Mouse (Mus musculus): ENCODE results near the gene Efr3b. TPM values are rescaled to one million over a fixed set of nuclear protein-coding genes. Genes with fewer than 3 reads are reported as not detected.

Gene Efr3b
- 3.2 and 4.6 TPM in 2 replicates for polyA plus RNA-seq (2012; ENCODE audit: insufficient read depth, insufficient read length, missing spikeins)

DNA sequence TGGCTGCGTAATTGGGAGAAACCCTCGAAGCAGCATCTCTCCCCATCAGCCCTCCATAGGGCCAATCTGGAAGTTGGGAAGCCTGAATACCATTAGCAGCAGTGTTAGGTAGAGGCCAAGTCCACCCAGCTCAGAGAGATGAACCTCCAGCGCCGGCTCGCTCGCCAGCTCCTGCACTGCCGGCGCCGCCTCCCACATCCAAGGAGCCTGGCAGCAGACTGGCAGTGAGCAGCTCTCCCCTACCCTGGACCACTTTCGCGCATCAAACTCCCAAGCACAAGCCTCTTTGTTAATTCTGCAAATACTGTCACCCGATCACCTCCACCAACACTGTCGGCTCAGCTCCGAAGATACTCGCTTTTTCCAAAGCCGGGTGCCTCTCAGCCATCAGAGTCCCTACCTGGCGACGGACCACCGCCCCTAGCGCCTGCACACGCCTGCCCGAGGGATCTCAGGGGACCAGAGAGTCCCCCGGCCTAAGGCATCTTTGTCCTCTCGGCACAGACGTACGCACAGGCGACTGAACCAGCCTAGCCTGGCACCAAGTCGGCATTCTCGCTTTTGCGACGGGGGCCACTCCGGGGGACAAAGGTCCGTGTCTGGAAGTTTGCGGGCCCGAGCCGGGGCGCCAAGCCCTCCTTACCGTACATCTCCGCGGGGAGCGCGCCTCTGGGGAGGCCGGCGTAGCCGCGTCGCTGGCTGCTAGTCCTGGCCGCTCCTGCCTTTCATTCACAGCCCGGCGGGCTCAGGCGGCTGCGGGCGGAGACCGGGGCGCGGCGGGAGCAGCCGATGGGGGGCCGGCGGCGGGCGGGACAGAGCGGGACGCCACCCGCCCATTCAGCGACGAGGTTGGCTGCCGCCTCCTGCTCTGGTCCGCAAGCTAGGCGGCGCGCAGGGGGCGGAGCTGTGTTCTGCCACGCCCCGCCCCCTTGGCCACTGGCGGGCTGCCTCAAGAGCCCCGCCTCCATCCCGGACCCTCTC, at the start of gene Efr3b:
TSS of gene Efr3b (minus strand) at position 855 of the 981 bp plus-strand sequence.
- Histone ChIP-seq H3K27ac (ENCODE audit: insufficient read depth, low read depth, low read length) (no peak within 1 kb of the TSS), H3K4me3 (ENCODE audit: insufficient read depth, low read length) (peak within 1 kb of the TSS; percentile 72), H3K4me1 (ENCODE audit: control insufficient read depth, insufficient read depth, low read length) (peaks cover 7% of the 10 kb centered on the region)
- TF ChIP-seq CTCF (IDR thresholded peaks at IDR 0.05; ENCODE audit: low read depth, low read length) (no peak), POLR2A (IDR thresholded peaks at IDR 0.05; ENCODE audit: borderline replicate concordance, low read depth, low read length) (no peak)

DNA sequence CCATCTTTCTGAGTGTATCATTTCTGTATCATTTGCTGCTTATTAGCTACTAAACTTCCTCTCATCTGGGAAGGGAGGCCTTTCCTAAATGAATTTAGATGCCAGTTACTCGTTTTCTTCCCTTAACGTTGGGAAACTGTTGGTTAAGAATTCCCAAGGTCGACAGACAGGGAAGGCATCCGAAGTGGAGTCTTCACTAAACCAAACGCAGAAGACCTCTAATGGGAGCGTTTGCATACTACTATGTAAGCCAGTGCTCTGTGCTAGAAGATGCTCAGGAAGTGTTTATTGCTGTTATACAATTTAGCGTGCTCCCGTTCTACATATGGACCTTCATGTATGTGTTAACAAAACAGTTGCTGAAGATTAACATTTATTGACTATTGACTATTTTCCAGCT, 44.7 kb upstream of the Efr3b start:
- Histone ChIP-seq H3K4me1 (ENCODE audit: control insufficient read depth, insufficient read depth, low read length) (peaks cover 9% of the 10 kb centered on the region; the same call in 1 of the 2 replicates), H3K4me3 (ENCODE audit: insufficient read depth, low read length) (no peak overlapping the region), H3K27ac (ENCODE audit: insufficient read depth, low read depth, low read length) (no peak overlapping the region)
- no peak for TF ChIP-seq POLR2A (IDR thresholded peaks at IDR 0.05; ENCODE audit: borderline replicate concordance, low read depth, low read length)
- TF ChIP-seq CTCF (IDR thresholded peaks at IDR 0.05; ENCODE audit: low read depth, low read length): no peak

DNA sequence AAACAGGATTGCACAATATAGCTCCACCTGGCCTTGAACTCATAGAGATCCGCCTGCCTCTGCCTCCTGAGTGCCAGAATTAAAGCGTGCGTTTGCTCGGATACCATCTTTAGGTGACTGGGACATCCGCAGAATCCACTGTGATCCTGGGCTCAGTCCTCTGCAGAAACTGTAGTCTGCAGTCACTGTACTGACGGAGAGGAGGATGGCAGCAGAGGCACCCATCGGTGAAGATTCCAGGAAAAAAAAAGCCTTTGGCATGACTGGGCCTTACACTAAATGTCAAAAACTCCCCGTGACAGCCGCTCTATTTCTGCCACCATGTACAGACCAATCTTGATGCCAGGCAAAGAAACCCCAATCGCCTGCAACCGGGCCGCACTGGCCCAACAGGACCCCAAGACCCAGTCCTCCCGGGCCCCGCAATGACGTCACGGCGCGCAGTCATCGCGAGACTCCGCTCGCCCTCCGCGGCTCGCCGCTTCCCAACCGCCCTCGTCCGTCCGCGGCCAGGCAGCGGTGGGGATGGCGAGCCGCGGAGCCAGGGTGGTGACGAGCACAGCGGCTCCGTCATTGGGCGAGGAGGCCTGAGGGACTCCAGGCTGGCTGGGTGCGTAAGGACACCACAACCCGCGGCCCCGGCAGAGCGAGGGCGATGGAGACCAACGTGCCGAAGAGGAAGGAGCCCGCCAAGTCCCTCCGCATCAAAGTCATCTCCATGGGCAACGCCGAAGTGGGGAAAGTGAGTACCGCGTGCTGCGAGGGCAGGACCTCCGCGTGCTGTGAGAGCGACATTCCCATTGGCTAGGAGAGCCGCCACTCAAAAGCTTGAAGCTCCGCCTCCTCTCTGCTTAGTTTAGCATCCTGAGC, 43.7 kb upstream of the Efr3b start, which contains the start of gene Dnajc27:
TSS of gene Dnajc27 (plus strand) at position 452 of the 870 bp plus-strand sequence.
- Histone ChIP-seq H3K4me3 (ENCODE audit: insufficient read depth, low read length) (peak within 1 kb of the TSS; percentile 79), H3K4me1 (ENCODE audit: control insufficient read depth, insufficient read depth, low read length) (peaks cover 9% of the 10 kb centered on the region; the same call in 1 of the 2 replicates), H3K27ac (ENCODE audit: insufficient read depth, low read depth, low read length) (peak within 1 kb of the TSS; percentile 82)
- TF ChIP-seq POLR2A (IDR thresholded peaks at IDR 0.05; ENCODE audit: borderline replicate concordance, low read depth, low read length): 0 out of 2 replicates have a peak, but pooled peaks have one; percentile 27
- no peak for TF ChIP-seq CTCF (IDR thresholded peaks at IDR 0.05; ENCODE audit: low read depth, low read length)

DNA sequence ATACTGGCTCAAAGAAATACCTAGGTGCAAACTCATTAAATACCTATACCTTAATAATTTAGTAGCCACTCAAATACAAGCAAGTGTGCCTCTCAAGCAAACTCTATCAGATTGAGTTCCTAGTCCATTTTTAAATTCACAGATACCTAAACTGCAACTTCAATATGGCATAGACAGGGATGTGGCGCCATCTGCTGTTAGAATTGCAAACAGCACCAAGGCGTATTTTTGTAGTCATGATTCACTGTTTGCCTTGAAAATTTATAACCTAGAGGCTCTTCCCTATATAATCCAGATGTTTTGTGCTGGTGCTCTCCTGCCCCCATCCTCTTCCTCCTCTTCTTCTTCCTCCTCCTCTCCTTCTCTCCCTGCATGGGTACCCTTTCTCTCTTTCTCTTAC, 41.6 kb upstream of the Efr3b start:
- Histone ChIP-seq H3K4me3 (ENCODE audit: insufficient read depth, low read length) (no peak overlapping the region), H3K27ac (ENCODE audit: insufficient read depth, low read depth, low read length) (no peak overlapping the region), H3K4me1 (ENCODE audit: control insufficient read depth, insufficient read depth, low read length) (peaks cover 9% of the 10 kb centered on the region; the same call in 1 of the 2 replicates)
- TF ChIP-seq POLR2A (IDR thresholded peaks at IDR 0.05; ENCODE audit: borderline replicate concordance, low read depth, low read length) (no peak), CTCF (IDR thresholded peaks at IDR 0.05; ENCODE audit: low read depth, low read length) (no peak)

DNA sequence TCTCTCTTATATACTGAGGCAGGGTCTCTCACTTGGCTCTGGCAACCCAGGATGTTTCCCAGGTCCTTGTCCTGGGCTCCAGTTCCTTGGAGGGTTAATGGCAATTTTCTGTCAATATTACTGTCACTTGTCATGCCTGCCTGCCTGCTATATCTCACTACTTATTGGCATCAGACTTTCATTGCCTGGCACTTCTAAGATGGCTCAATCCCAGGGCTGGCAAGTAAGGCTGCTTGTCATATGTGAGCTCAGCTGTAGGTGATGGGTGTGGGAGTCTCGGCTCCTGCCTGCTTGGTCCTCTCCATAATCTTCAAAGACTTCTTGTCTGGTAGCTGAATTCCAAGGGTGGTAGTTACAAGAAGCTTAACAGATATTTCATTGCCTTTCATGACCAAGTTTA, 39.4 kb upstream of the Efr3b start:
- Histone ChIP-seq H3K4me3 (ENCODE audit: insufficient read depth, low read length) (no peak overlapping the region), H3K4me1 (ENCODE audit: control insufficient read depth, insufficient read depth, low read length) (peaks cover 3% of the 10 kb centered on the region; the same call in 1 of the 2 replicates), H3K27ac (ENCODE audit: insufficient read depth, low read depth, low read length) (no peak overlapping the region)
- TF ChIP-seq POLR2A (IDR thresholded peaks at IDR 0.05; ENCODE audit: borderline replicate concordance, low read depth, low read length) (no peak), CTCF (IDR thresholded peaks at IDR 0.05; ENCODE audit: low read depth, low read length) (no peak)

DNA sequence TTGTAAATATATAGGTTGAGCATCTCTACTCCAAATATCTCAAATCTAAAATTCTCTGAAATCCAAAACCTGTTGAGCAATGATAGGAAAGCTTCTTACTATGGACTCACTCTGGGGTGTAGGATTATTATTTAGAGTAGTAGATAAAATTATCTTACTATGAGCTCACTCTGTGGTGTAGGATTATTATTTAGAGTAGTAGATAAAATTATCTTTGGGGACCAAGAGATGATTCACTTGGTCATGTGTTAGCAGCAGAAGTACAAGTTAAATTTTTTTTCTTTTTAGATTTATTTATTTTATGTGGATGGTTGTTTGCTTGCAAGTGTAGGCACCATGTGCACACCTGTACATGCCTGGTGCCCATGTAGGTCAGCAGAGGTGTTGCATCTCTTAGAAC, 37.7 kb upstream of the Efr3b start:
- H3K27ac ChIP-seq (ENCODE audit: insufficient read depth, low read depth, low read length): no peak overlapping the region
- H3K4me3 ChIP-seq (ENCODE audit: insufficient read depth, low read length): no peak overlapping the region
- TF ChIP-seq CTCF (IDR thresholded peaks at IDR 0.05; ENCODE audit: low read depth, low read length) (no peak), POLR2A (IDR thresholded peaks at IDR 0.05; ENCODE audit: borderline replicate concordance, low read depth, low read length) (no peak)
- H3K4me1 ChIP-seq (ENCODE audit: control insufficient read depth, insufficient read depth, low read length): no peaks in the 10 kb centered on the region

DNA sequence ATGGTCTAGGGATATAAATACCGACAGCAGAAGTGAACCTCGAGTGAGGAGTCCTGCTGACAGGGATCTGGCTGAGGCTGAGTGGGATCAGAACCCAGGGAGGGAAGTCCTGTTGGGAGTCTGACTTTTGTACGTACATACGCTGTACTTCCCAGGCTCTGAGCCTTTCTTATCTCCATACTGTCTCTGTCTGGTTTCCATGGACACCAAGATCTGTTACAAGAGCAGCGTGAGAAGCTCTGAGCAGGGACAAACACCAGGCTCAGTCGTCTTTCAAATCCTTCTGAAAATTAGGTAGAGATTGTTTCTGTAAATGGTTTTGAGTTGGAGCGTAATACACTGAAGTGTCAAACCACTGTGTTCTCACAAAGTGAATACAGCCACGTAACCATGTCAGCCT, 36.7 kb upstream of the Efr3b start:
- Histone ChIP-seq H3K4me3 (ENCODE audit: insufficient read depth, low read length) (no peak overlapping the region), H3K4me1 (ENCODE audit: control insufficient read depth, insufficient read depth, low read length) (no peaks in the 10 kb centered on the region), H3K27ac (ENCODE audit: insufficient read depth, low read depth, low read length) (no peak overlapping the region)
- TF ChIP-seq CTCF (IDR thresholded peaks at IDR 0.05; ENCODE audit: low read depth, low read length) (no peak), POLR2A (IDR thresholded peaks at IDR 0.05; ENCODE audit: borderline replicate concordance, low read depth, low read length) (no peak)

DNA sequence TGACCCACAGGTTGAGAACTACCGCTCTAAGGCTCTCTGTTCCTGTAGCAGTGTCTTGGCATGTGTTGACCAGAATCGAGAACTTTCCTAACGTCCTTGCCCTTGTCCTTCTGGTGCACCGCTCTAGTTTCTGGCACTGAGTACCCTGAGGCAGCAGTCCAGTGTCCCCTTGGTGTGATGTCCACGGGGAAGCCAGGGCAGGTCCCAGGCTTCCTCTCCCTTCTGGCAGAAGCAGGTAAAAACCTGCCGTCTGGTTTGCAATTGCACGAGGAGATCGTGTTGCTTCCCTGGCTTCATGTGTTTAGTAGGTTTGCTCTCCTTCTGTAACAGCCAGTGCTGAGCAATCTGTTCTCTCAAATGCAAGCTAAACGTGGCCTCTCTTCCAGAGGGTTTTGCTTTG, 33.0 kb upstream of the Efr3b start:
- TF ChIP-seq CTCF (IDR thresholded peaks at IDR 0.05; ENCODE audit: low read depth, low read length): no peak
- no peak for TF ChIP-seq POLR2A (IDR thresholded peaks at IDR 0.05; ENCODE audit: borderline replicate concordance, low read depth, low read length)
- Histone ChIP-seq H3K27ac (ENCODE audit: insufficient read depth, low read depth, low read length) (no peak overlapping the region), H3K4me1 (ENCODE audit: control insufficient read depth, insufficient read depth, low read length) (no peaks in the 10 kb centered on the region), H3K4me3 (ENCODE audit: insufficient read depth, low read length) (no peak overlapping the region)

DNA sequence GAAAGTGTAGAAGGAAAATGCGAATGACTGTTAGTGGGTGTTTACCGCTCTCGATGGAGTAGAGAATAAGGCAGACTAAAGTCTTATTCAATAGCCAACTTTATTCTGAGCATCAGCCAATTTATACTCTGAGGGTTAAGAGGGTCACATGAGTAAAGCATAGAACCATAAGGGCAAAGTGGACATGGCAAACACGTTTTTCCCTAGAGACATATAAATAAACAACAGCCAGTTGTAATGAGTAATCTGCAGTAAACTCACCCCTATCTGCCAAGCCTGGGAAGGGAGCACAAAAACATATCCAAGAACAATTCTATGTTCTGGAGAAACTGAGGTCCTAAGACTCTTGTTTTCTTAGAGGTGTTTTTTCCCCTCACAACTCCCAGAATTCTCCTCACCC, 29.8 kb upstream of the Efr3b start:
- TF ChIP-seq CTCF (IDR thresholded peaks at IDR 0.05; ENCODE audit: low read depth, low read length) (no peak), POLR2A (IDR thresholded peaks at IDR 0.05; ENCODE audit: borderline replicate concordance, low read depth, low read length) (no peak)
- Histone ChIP-seq H3K4me3 (ENCODE audit: insufficient read depth, low read length) (no peak overlapping the region), H3K27ac (ENCODE audit: insufficient read depth, low read depth, low read length) (no peak overlapping the region), H3K4me1 (ENCODE audit: control insufficient read depth, insufficient read depth, low read length) (no peaks in the 10 kb centered on the region)
